Comparison of ENCODE assay signal across 31 mouse cellular contexts in genomic region chr7:109460698-109461097, GRCm38 (mm10). TPM values are rescaled to one million over a fixed set of nuclear protein-coding genes. Genes with fewer than 3 reads are reported as not detected.
"Had no signal": no experiment of that assay in that cellular context is flagged by ENCODE, and none has a peak within 500 bp of the region (broad histone marks: within the 10 kb centered on the region; RNA-seq: fewer than 3 reads in every experiment).

No protein-coding gene starts in this region.

- H3K9ac ChIP-seq: heart, embryonic 13.5 days; heart, embryonic 15.5 days; hindbrain, embryonic 12.5 days; hindbrain, embryonic 15.5 days; intestine, embryonic 15.5 days; limb, embryonic 12.5 days; liver, embryonic 13.5 days; liver, embryonic 15.5 days had no signal

- H3K9me3 ChIP-seq: heart, embryonic 10.5 days; heart, embryonic 13.5 days; heart, embryonic 15.5 days; hindbrain, embryonic 10.5 days; hindbrain, embryonic 12.5 days; hindbrain, embryonic 15.5 days; intestine, embryonic 15.5 days; limb, embryonic 10.5 days; limb, embryonic 12.5 days; liver, embryonic 13.5 days; liver, embryonic 15.5 days had no signal

- H3K4me1 ChIP-seq: heart, embryonic 13.5 days; heart, embryonic 15.5 days; hindbrain, embryonic 12.5 days; hindbrain, embryonic 15.5 days; intestine, embryonic 15.5 days; liver, embryonic 13.5 days had no signal

- H3K36me3 ChIP-seq: heart, embryonic 10.5 days; heart, embryonic 13.5 days; heart, embryonic 15.5 days; hindbrain, embryonic 10.5 days; hindbrain, embryonic 12.5 days; hindbrain, embryonic 15.5 days; intestine, embryonic 15.5 days; limb, embryonic 10.5 days; limb, embryonic 12.5 days; liver, embryonic 13.5 days; liver, embryonic 15.5 days had no signal

- ATAC-seq: inflammation-experienced regulatory T-cells, adult 6 months; intestine, embryonic 15.5 days; intestine, postnatal 0 days had no signal

- H3K27me3 ChIP-seq: heart, embryonic 13.5 days; heart, embryonic 15.5 days; hindbrain, embryonic 15.5 days; intestine, embryonic 15.5 days; limb, embryonic 12.5 days; liver, embryonic 13.5 days; liver, embryonic 15.5 days had no signal

- H3K27ac ChIP-seq: gastrocnemius, adult 2 months; heart, embryonic 10.5 days; heart, embryonic 13.5 days; heart, embryonic 15.5 days; hindbrain, embryonic 10.5 days; hindbrain, embryonic 12.5 days; hindbrain, embryonic 15.5 days; intestine, embryonic 15.5 days; layer of hippocampus, adult 2 months; left cerebral cortex, adult 2 months; limb, embryonic 10.5 days; limb, embryonic 12.5 days; liver, embryonic 13.5 days; liver, embryonic 15.5 days had no signal

- H3K4me3 ChIP-seq: gastrocnemius, adult 2 months; heart, embryonic 10.5 days; heart, embryonic 13.5 days; heart, embryonic 15.5 days; hindbrain, embryonic 10.5 days; hindbrain, embryonic 12.5 days; hindbrain, embryonic 15.5 days; intestine, embryonic 15.5 days; layer of hippocampus, adult 2 months; left cerebral cortex, adult 2 months; limb, embryonic 10.5 days; limb, embryonic 12.5 days; liver, embryonic 13.5 days; liver, embryonic 15.5 days had no signal

- DNase-seq: gastrocnemius, adult 2 months; gastrocnemius, postnatal 10 days; gastrocnemius, postnatal 25 days; heart, adult 18-20 months; heart, postnatal 14 days; heart, postnatal 36 days; kidney, adult 18-20 months; kidney, adult 8-10 months; kidney, postnatal 10 days; kidney, postnatal 25 days; kidney, postnatal 4 days; liver; liver, embryonic 13.5 days had no signal

- H3K4me2 ChIP-seq: heart, embryonic 13.5 days; heart, embryonic 15.5 days; hindbrain, embryonic 12.5 days; hindbrain, embryonic 15.5 days; intestine, embryonic 15.5 days; limb, embryonic 12.5 days; liver, embryonic 13.5 days; liver, embryonic 15.5 days had no signal

RNA-seq across cellular contexts. Expression of gene Stk33, which starts 21.8 kb away (rescaled TPM):
- total RNA-seq: gastrocnemius, postnatal 10 days; gastrocnemius, postnatal 25 days; granulocyte monocyte progenitor cell, adult 5-6 weeks; heart, postnatal 36 days had no signal
- polyA plus RNA-seq: inflammation-experienced regulatory T-cells, adult 6 months; liver, embryonic 13.5 days had no signal

RNA-seq across cellular contexts. Expression of gene Trim66, which starts 47.2 kb away (rescaled TPM):
- polyA plus RNA-seq: heart, embryonic 13.5 days; heart, embryonic 15.5 days; heart, postnatal 0 days; inflammation-experienced regulatory T-cells, adult 6 months; kidney, embryonic 14.5 days; kidney, embryonic 16.5 days; liver, embryonic 15.5 days had no signal
